Mouse (Mus musculus): ENCODE results near the gene Pdcd1lg2. TPM values are rescaled to one million over a fixed set of nuclear protein-coding genes. Genes with fewer than 3 reads are reported as not detected.
A peak's percentile ranks its signal among the peaks of the same experiment; 100 is the strongest.

Pdcd1lg2 gene
- total RNA-seq, 2 experiments from 2014 or later: not detected

DNA sequence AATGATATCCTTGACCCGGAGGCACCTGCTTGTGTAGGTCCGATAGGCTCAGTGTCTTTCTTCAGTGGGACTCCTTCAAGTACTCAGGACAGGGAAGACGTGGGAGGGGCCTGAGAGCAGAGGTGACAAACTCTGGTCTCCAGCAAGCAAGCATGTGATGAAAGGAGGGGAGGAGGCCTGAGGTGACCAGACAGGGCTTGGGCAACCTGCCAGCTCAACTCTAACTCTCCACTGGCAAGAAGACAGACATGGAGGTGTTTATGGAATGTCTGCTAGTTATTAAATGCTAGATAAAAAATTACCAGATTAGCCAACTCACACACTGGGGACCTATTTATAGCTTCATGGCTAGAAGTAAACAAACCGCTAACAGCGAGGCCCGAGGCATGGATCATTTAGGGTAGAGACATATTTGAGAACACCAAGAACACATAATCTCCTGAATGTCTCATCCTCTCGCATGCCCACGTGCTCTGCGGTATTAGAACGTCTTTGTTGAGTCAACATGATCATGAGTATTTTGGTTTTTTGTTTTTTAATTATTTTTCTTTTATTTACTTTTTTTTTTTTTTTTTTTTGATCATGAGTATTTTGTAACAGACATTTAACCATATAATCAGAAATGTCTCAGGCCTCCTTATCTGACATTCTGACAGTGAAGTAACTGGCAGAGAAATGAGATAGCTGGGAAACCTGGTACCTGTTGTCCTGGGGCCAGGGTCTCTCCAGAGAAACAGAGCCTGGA is 58.4 kb downstream of the Pdcd1lg2 start:
- DNase-seq (ENCODE audit: low spot score in 2 of 2): no peak

- no peak for DNase-seq (ENCODE audit: low spot score in 2 of 2)
Observed at GRCm38 (mm10) chr19:29469686-29470254, 59.1 kb downstream of the Pdcd1lg2 start.

DNA sequence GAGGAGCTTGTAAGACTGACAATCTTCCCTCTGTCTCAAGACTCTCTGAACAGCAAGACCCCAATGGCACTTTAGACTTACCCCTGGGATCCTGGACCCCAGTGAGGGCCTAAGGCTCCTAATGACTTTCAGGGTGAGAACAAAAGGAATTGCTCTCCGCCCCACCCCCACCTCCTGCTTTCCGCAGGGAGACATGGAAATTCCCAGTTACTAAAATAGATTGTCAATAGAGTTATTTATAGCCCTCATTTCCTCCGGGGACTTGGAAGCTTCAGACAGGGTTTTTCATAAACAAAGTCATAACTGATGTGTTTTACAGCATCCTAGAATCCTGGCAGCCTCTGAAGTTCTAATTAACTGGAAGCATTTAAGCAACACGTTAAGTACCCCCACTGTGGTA is 59.9 kb downstream of the Pdcd1lg2 start:
- DNase-seq (ENCODE audit: low spot score in 2 of 2): peak in 1 of 2 experiments; percentile 43

- no peak for DNase-seq (ENCODE audit: low spot score in 2 of 2)
Observed at GRCm38 (mm10) chr19:29472424-29472823, 61.7 kb downstream of the Pdcd1lg2 start.

- no peak for DNase-seq (ENCODE audit: low spot score in 2 of 2)
Observed at GRCm38 (mm10) chr19:29472946-29473345, 62.2 kb downstream of the Pdcd1lg2 start.

GRCm38 (mm10) chr19:29474803-29475202 is 64.1 kb downstream of the Pdcd1lg2 start:
- DNase-seq (ENCODE audit: low spot score in 2 of 2): no peak

DNA sequence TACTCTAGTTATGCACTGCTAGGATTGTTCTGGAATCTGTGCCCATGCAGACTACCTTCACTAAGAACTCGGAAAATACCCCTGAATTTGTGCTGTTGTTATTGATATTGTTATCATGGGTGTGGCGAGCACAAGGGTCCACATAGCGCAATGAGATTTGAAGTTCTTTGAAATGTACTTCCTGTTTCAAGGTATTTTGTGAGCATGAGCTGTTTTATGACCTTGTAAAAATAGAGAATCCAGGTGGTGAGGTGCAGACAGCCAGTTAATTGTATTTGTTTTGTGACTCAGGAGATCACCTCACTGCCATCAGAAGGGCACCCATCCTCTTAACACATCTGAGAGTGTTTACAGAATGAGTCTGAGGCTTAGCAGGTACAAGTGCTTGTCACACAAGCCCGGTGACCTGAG is 64.5 kb downstream of the Pdcd1lg2 start:
- DNase-seq (ENCODE audit: low spot score in 2 of 2): no peak

DNA sequence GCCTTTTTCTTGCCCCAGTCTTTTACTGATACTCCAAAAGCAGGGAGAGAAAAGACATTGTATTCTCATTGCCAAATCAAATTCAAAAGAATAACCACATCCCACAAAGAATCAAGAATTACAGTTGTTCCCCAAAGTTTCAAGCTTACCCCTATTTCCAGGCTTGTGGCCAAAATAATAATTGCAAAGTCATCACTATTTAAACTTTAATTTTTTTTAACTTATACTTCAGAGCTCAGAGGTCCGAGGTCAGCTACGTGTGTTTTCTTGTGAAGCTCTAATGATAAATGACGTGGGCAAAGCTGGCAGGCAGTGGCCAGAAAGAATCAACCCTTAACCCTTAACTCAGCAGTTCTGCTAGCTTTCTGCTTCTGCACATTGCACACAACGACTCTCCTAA is 67.9 kb downstream of the Pdcd1lg2 start:
- no peak for DNase-seq (ENCODE audit: low spot score in 2 of 2)

DNA sequence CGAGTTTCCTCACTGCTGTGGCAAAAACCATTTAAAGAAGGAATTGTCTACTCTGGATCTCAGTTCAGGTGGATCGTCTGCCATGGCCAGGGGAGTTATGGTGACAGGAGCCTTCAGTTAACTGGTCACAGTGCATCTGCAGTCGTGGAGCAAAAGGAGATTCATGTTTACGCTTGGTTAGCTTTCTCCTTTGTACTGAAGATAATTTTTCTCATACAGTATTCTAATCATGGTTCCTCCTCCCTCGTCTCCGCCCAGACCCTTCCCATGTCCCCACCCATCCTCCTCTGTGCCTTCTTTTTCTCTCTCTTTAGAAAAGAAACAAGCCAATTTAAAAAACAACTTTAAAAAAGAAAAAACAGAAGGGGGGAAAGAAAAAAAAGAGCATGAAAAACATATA is 70.9 kb downstream of the Pdcd1lg2 start:
- no peak for DNase-seq (ENCODE audit: low spot score in 2 of 2)

DNA sequence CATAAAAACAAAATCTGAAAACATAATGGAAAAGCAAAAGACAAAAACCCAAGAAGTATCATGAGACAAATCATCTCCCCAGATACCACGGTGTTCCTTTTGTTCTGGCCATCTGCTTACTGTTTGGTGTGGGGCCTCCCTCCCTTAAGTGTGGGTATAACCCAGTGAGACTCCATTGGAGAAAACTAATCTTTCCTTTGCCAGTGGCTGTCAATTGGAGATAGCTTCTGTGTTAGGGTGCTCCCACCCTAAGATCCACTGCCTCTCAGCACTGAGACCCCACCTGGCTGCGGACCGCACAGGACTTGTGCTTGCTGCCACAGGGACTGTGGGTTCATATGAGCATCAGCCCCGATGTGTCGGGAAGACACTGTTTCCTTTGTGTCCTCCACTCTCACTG is 71.4 kb downstream of the Pdcd1lg2 start:
- DNase-seq (ENCODE audit: low spot score in 2 of 2): no peak

DNA sequence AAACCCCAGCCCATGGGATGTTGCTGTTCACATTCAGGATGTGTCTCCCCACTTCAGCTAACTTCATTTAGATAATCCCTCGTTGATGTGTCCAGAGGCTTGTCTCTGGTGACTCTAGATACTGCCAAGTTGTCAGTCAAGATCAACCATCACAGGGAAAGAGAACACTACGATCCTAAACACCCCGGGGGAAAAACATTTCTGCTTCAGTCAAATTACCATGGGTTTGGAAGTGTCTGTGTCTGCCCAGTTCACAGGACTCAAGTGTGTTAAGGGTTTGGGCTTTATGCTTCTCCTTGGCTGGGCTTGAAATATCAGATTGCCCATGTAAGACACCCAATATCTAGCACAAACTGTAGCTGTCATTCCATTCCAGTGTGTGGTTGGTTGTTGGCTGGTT is 71.9 kb downstream of the Pdcd1lg2 start:
- DNase-seq (ENCODE audit: low spot score in 2 of 2): no peak

DNA sequence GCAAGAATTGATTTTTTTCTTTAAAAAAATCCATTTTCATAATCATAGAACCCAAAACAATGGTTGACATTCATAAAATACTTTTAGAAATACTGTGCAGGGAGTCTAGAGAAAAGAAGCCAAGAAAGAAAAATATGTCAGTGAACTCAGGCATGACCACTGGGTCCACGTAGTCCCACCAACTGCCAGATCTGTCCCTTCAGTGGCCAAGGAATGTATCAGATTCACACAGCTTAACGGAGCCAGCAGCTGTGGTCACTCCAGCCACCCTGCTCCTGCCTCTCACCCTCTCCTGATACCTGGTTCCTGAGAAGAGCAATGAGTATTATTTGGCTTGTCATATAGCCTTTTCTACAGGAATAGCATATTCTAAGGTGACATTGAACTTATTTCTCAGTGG is 72.7 kb downstream of the Pdcd1lg2 start:
- no peak for DNase-seq (ENCODE audit: low spot score in 2 of 2)

DNA sequence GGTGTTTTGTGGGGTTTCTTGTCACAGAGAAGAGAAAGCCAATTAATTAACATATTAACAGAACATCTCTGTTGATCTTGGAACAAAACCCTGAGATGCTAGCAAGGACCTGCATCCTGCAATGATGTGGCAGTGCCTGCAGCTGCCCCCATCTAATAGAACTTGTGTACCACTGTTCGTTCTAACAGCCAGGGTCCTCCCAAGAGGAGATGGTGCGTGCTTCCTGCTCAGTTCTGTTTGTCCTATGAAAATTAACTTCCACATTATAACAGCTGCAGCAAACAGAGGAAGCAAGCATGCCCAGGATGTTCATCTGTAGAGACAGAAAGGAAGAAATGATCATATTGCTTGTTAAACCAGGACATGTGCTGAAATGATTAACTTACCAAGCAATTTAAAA is 73.8 kb downstream of the Pdcd1lg2 start:
- DNase-seq (ENCODE audit: low spot score in 2 of 2): no peak

GRCm38 (mm10) chr19:29485257-29485948 is 74.7 kb downstream of the Pdcd1lg2 start:
- DNase-seq (ENCODE audit: low spot score in 2 of 2): no peak

DNA sequence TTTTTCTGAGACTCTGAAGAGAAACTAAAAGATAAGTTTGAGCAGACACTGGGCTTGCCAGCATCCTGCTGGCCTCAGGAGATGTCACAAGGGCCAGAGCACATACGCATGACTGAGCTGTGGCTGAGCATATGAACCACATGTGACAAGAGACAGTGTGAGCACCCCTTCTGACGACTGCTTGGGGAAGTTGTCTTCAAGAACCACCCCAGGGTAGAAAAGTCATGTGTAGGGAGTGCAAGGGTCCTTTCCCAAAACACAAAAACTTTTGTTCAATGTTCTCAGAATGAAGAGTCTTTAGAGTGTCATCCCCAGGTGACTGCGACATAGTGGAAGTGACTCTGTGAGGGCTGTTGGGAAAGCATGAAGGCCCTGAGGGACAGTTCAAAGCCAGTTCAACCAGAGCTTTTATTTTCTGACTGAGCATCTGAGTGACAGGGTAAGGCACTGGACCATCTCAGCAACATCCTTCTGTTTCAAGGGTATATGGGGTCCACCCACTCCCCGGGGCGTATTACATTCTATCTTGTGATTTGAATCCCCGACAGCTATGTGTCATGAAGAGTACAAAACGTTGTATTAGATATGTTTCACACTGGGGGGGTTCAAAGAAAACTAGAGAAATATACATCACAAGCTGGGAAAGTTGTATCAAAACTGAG is 76.0 kb downstream of the Pdcd1lg2 start:
- DNase-seq (ENCODE audit: low spot score in 2 of 2): no peak

DNA sequence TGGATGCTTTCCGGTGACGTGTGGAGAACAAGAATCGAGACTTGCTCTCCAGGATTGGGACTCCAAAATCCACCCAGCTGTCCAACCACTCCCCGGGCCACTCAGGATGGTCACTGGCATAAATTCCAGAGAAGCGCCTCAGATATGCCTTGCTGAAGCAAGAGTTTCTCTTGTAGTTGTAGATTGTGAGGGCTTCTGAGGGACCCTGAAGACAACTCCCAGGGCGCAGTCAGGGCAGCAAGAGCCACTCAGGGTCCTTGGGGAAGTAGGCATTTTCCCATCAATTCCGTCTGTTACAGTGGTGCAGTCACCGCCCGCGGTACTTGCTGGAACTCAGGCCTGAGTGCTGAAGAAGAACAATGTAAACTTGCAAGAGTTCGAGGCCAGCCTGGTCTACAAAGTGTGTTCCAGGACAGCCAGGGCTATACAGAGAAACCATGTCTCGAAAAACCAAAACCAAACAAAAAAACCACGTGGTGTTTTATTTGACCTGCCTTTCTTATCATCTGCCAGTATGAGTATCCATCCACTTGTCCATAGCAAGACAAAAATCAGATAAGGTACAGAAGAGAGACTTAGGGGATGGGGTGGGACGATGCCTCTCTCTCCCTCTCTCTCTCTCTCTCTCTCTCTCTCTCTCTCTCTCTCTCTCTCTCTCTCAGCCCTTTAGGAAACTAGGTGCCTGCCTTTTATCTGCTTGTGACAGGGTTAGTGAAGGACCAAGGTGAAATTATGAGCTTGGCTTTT is 76.8 kb downstream of the Pdcd1lg2 start:
- no peak for DNase-seq (ENCODE audit: low spot score in 2 of 2)

DNA sequence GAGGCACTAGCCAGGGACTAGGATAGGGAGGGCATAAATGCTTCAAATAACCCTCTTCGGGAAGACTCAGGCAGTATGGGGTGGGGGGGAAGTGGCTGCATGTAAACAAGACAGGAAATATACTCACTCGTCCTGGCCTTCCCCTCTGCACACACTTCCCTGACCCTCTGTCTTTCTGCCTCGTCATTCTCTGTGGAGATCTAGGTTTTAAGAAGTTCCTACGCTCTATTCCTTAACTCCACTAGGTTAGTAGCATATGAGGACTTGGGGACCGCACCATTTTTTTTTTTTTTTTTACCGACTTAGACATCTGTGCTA is 77.3 kb downstream of the Pdcd1lg2 start:
- DNase-seq (ENCODE audit: low spot score in 2 of 2): no peak

GRCm38 (mm10) chr19:29488420-29488819 is 77.7 kb downstream of the Pdcd1lg2 start:
- DNase-seq (ENCODE audit: low spot score in 2 of 2): no peak

DNA sequence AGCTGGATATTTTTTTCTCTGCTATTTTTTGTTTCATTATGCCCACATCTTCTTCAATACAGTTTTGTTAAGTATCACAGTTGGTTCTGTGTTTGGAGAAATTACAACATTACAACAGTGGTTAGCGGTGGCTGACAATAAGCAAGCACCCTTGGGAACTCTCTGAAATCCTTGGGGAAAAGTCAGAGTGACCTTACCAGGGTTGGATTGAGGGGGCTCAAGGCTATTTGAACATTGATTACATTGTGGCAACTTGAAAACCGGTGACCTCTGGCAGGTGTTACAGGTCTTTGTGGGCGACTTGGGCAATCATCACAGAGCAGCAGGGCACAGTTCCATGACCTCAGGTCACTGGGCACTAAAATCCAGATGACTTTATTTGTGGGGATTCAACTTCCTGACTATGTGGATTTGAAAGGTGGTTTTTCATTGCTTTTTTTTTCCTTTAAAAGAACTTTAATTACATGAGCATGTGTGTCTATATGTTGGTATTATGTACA is 79.1 kb downstream of the Pdcd1lg2 start:
- DNase-seq (ENCODE audit: low spot score in 2 of 2): no peak

- no peak for DNase-seq (ENCODE audit: low spot score in 2 of 2)
Observed at GRCm38 (mm10) chr19:29491467-29491866, 80.7 kb downstream of the Pdcd1lg2 start.

- DNase-seq (ENCODE audit: low spot score in 2 of 2): no peak
Observed at GRCm38 (mm10) chr19:29494454-29494853, 83.7 kb downstream of the Pdcd1lg2 start.
